Mouse (Mus musculus): ENCODE data around the gene Prr11. TPM values are rescaled to one million over a fixed set of nuclear protein-coding genes. Genes with fewer than 3 reads are reported as not detected.
"Not testable (repeated sequence)": the region's sequence is repeated elsewhere in the genome, so short reads cannot be mapped to it uniquely, and the experiment has no call there.

Gene Prr11
- total and polyA plus RNA-seq, 2 experiments from 2014 or later = 0.90 to 2.1 TPM

DNA sequence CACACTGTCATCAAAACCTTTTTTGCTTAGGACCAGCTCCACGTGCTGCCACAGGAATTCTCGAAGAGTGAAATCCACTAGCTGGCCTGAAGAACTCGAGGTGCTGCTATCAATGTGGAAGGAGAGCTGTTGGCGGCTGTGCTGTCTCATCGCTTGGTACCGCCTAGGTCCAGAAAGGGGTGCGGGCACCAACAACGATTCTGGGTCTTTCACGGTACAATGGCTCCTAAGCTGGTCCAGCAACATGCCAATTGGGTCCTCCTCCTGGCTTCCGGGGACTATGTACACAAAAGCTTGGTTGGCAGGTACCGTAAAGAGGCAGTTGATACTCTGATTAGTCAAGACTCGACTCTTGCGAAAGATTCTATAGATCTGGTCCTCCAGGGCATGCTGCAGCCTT, 23.0 kb downstream of the Prr11 start:
- H3K9ac ChIP-seq = no peak overlapping the region
- no peaks in the 10 kb centered on the region for H3K9me3 ChIP-seq (ENCODE audit: low read length)
- 89% methylated on average over 13 of the region's 13 CpGs for WGBS
- H3K4me1 ChIP-seq (ENCODE audit: insufficient read depth) = peaks cover 12% of the 10 kb centered on the region
- H3K4me3 ChIP-seq (ENCODE audit: low read depth, low read length) = peak overlapping the region; percentile 71
- ATAC-seq = no peak
- H3K27ac ChIP-seq (ENCODE audit: low read depth, low read length) = no peak overlapping the region
- DNase-seq = no peak
- H3K36me3 ChIP-seq (ENCODE audit: insufficient read depth) = peaks cover 20% of the 10 kb centered on the region
- TF ChIP-seq CTCF (IDR thresholded peaks at IDR 0.05; ENCODE audit: low read depth) = no peak
- peak overlapping the region; percentile 72 for H3K4me2 ChIP-seq (ENCODE audit: low read depth)
- no peaks in the 10 kb centered on the region for H3K27me3 ChIP-seq (ENCODE audit: insufficient read depth, low read length)

DNA sequence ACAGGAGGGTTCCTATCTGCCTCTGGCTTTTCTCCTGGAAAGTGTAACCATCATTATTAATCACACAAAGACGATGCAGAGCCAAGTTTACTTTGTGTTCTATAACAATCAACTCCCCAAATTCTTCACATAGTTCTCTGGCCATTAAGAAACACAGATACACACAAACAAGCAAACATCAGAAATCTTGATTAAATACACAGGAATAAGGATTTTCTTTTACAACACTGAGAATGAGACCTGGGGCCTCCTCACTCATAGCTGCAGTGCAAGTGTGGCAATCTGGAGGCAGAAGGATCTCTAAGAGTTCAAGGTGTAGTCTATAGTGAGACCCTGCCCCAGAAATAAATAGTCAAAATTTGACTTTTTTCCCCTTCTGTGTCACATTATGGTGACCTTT, 24.8 kb downstream of the Prr11 start:
- no peaks in the 10 kb centered on the region for H3K9me3 ChIP-seq (ENCODE audit: low read length)
- H3K4me3 ChIP-seq (ENCODE audit: low read depth, low read length) = no peak overlapping the region
- no peak for TF ChIP-seq CTCF (IDR thresholded peaks at IDR 0.05; ENCODE audit: low read depth)
- DNase-seq = no peak
- no peaks in the 10 kb centered on the region for H3K27me3 ChIP-seq (ENCODE audit: insufficient read depth, low read length)
- peaks cover 12% of the 10 kb centered on the region for H3K4me1 ChIP-seq (ENCODE audit: insufficient read depth)
- ATAC-seq = no peak
- H3K27ac ChIP-seq (ENCODE audit: low read depth, low read length) = no peak overlapping the region
- H3K36me3 ChIP-seq (ENCODE audit: insufficient read depth) = peaks cover 37% of the 10 kb centered on the region
- WGBS = 87% methylated on average over 1 of the region's 1 CpGs
- no peak overlapping the region for H3K9ac ChIP-seq
- H3K4me2 ChIP-seq (ENCODE audit: low read depth) = no peak overlapping the region

DNA sequence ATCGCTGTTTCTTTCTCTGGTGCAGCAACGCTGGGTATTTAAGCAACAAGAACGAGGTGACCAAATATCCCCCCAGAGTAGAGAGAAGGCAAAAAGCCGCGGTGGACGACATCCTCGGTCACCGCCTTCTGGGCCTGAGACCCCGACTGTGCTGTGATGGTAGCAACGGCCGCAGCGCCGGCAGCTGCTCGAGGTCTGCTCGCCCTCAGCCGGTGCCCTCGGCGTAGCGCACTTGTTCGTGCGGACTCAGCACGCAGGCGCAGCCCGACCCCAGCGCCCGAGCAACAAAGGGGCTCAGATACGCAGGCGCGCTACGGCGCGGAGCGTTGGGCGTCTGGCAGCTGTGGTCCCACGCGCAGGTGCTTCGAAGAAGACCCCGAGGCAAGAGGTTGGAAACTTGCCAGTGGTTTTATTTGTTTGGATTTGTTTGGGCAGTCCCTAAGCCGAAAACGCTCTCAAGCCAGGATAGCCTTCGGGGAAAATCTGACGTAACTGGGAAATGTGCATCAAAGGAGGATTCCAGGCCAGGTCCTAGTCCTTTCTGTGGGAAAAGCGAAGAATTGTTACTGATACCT, 34.6 kb downstream of the Prr11 start, which contains the start of gene Gdpd1:
Gene Gdpd1 (minus strand): TSS at position 197 of the 575 bp plus-strand sequence.
- Histone ChIP-seq H3K9me3 (ENCODE audit: low read length) (no peaks in the 10 kb centered on the region), H3K4me1 (ENCODE audit: insufficient read depth) (peaks cover 20% of the 10 kb centered on the region), H3K27ac (ENCODE audit: low read depth, low read length) (peak within 1 kb of the TSS; percentile 98), H3K36me3 (ENCODE audit: insufficient read depth) (peaks cover 16% of the 10 kb centered on the region), H3K27me3 (ENCODE audit: insufficient read depth, low read length) (no peaks in the 10 kb centered on the region), H3K9ac (peak within 1 kb of the TSS; percentile 95), H3K4me2 (ENCODE audit: low read depth) (peak within 1 kb of the TSS; percentile 59), H3K4me3 (ENCODE audit: low read depth, low read length) (peak within 1 kb of the TSS; percentile 76)
- ATAC-seq = peak; percentile 98
- peak; percentile 97 for DNase-seq
- TF ChIP-seq CTCF (IDR thresholded peaks at IDR 0.05; ENCODE audit: low read depth) = peak; percentile 66
- under 1% methylated on average over 43 of the region's 43 CpGs for WGBS

DNA sequence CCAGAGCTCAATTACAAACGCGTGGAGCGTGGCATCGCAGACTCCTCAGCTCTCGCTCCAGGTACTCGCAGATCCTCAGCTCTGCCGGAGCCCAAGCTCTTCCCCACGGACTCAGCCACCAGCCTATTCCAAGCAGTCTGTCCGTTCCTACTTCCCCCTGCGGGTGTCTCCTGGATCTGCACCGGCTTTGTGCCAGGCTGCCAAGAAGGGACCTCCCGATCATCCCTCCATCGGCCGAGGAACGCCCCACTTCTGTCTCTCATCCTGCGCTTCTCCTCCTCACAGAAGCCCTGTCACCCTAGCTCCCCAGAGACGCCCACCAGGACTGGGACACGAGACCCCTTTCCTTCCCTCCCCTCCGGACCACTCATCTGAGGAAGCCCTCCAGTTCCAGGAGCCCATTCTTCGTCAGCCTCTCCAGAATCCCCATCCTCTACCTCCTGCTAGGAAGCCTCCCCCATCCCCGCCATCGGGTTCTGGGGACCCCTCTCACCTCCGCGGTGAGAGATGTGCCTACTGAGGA, 35.1 kb downstream of the Prr11 start:
- peak overlapping the region; percentile 98 for H3K27ac ChIP-seq (ENCODE audit: low read depth, low read length)
- H3K4me1 ChIP-seq (ENCODE audit: insufficient read depth) = peaks cover 20% of the 10 kb centered on the region
- peak overlapping the region; percentile 95 for H3K9ac ChIP-seq
- WGBS = under 1% methylated on average over 24 of the region's 24 CpGs
- ATAC-seq = peak; percentile 76
- DNase-seq = peak; percentile 84
- no peaks in the 10 kb centered on the region for H3K9me3 ChIP-seq (ENCODE audit: low read length)
- H3K4me3 ChIP-seq (ENCODE audit: low read depth, low read length) = peak overlapping the region; percentile 76
- peak; percentile 68 for TF ChIP-seq CTCF (IDR thresholded peaks at IDR 0.05; ENCODE audit: low read depth)
- H3K27me3 ChIP-seq (ENCODE audit: insufficient read depth, low read length) = no peaks in the 10 kb centered on the region
- H3K36me3 ChIP-seq (ENCODE audit: insufficient read depth) = peaks cover 13% of the 10 kb centered on the region
- H3K4me2 ChIP-seq (ENCODE audit: low read depth) = peak overlapping the region; percentile 59

DNA sequence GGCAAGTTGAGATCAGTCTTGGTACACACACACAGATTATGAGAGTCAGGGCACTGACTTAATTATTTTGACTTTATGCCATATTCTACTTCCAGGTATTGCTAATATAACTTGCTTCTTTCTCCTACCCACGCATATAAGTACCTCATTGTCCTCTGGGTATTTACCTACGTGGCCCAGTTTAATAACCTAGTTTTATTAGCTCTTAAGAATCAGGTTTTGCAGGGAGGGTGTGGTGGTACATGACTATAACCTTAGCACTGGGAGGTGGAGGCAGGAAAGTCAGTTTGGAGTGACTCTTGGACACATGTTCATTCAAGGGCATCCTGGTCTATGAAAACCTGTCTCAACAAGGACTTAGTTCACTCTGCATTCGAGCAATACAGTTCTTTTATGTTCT, 46.4 kb downstream of the Prr11 start:
- ATAC-seq (no peak), DNase-seq (no peak)
- peaks cover 47% of the 10 kb centered on the region for H3K36me3 ChIP-seq (ENCODE audit: insufficient read depth)
- no peak overlapping the region for H3K4me2 ChIP-seq (ENCODE audit: low read depth)
- TF ChIP-seq CTCF (IDR thresholded peaks at IDR 0.05; ENCODE audit: low read depth) = no peak
- H3K9ac ChIP-seq = no peak overlapping the region
- no peaks in the 10 kb centered on the region for H3K4me1 ChIP-seq (ENCODE audit: insufficient read depth)
- H3K27me3 ChIP-seq (ENCODE audit: insufficient read depth, low read length) = no peaks in the 10 kb centered on the region
- WGBS = 84% methylated on average over 3 of the region's 3 CpGs
- no peak overlapping the region for H3K4me3 ChIP-seq (ENCODE audit: low read depth, low read length)
- no peak overlapping the region for H3K27ac ChIP-seq (ENCODE audit: low read depth, low read length)
- H3K9me3 ChIP-seq (ENCODE audit: low read length) = no peaks in the 10 kb centered on the region

DNA sequence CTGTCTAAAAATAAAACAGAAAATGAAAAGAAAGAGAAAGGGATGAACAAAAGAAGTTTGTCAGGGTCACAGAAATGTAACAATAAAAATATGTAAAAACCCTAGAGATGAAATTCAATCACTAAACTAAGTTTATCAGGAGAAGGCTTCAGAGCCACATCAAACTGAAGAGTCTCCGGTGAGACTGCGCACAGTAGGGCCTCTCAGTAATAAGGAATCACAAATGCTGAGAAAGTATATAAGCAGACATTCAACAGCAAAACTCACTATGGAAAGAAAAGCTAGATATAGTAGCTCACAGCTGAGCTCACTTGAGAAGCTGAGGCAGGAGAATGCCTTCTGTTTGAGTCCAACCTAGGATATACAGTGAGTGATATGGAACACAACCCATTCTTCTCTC, 48.1 kb downstream of the Prr11 start:
- peaks cover 60% of the 10 kb centered on the region for H3K36me3 ChIP-seq (ENCODE audit: insufficient read depth)

DNA sequence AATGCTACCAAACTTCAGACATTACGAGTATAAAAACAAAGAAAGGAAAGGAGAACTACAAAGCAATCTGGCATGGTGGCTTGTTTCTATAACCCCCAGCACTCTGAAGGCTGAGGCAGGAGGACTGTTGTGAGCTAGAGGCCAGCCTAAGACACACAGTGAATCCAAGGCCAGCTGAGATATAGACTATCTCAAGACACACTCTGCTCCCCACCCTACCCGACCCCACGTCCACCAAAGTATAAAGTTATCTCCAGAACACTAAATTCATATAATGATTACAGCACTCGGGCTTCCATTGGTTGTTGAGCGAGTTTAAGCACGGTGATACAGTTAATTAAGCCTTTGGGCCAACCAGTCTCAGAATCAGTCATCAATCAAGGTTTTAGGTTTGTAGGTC, 52.2 kb downstream of the Prr11 start:
- Histone ChIP-seq H3K9me3 (ENCODE audit: low read length) (no peaks in the 10 kb centered on the region), H3K4me1 (ENCODE audit: insufficient read depth) (no peaks in the 10 kb centered on the region), H3K27ac (ENCODE audit: low read depth, low read length) (no peak overlapping the region), H3K4me2 (ENCODE audit: low read depth) (no peak overlapping the region), H3K36me3 (ENCODE audit: insufficient read depth) (peaks cover 63% of the 10 kb centered on the region), H3K27me3 (ENCODE audit: insufficient read depth, low read length) (no peaks in the 10 kb centered on the region), H3K4me3 (ENCODE audit: low read depth, low read length) (no peak overlapping the region), H3K9ac (no peak overlapping the region)
- no peak for TF ChIP-seq CTCF (IDR thresholded peaks at IDR 0.05; ENCODE audit: low read depth)
- DNase-seq (no peak), ATAC-seq (no peak)
- WGBS = 93% methylated on average over 6 of the region's 6 CpGs

More for the DNA sequence above, 48.1 kb downstream of the Prr11 start:
- Histone ChIP-seq H3K4me2 (ENCODE audit: low read depth) (no peak overlapping the region), H3K4me1 (ENCODE audit: insufficient read depth) (no peaks in the 10 kb centered on the region), H3K9me3 (ENCODE audit: low read length) (no peaks in the 10 kb centered on the region), H3K9ac (no peak overlapping the region), H3K27me3 (ENCODE audit: insufficient read depth, low read length) (no peaks in the 10 kb centered on the region), H3K4me3 (ENCODE audit: low read depth, low read length) (no peak overlapping the region), H3K27ac (ENCODE audit: low read depth, low read length) (no peak overlapping the region)
- no peak for TF ChIP-seq CTCF (IDR thresholded peaks at IDR 0.05; ENCODE audit: low read depth)
- ATAC-seq (no peak), DNase-seq (no peak)
- WGBS = 98% methylated on average over 2 of the region's 2 CpGs

DNA sequence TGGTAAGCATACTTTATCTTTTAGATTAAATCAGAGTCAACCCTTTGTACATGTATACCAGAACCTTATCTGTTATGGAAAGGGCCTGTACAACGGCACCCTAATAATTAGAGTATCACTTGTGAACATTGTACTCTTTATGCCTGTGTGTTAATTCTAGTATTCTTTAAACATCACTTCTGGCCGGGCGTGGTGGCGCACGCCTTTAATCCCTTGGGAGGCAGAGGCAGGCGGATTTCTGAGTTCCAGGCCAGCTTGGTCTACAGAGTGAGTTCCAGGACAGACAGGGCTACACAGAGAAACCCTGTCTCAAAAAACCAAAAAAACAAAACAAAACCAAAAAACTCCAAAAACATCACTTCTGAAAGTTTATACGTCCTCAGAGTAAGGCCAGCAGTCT, 59.6 kb downstream of the Prr11 start:
- WGBS = 97% methylated on average over 7 of the region's 7 CpGs
- H3K9ac ChIP-seq; H3K4me1 ChIP-seq (ENCODE audit: insufficient read depth); H3K4me3 ChIP-seq (ENCODE audit: low read depth, low read length); H3K27me3 ChIP-seq (ENCODE audit: insufficient read depth, low read length); DNase-seq; ATAC-seq; H3K9me3 ChIP-seq (ENCODE audit: low read length); H3K27ac ChIP-seq (ENCODE audit: low read depth, low read length); H3K4me2 ChIP-seq (ENCODE audit: low read depth): not testable (repeated sequence)
- peaks cover 72% of the 10 kb centered on the region for H3K36me3 ChIP-seq (ENCODE audit: insufficient read depth)

Measured in forebrain, postnatal 0 days (tissue).